Mouse (Mus musculus): ENCODE measurements around the gene Hoxc10. TPM values are rescaled to one million over a fixed set of nuclear protein-coding genes. Genes with fewer than 3 reads are reported as not detected.

Hoxc10 gene
- polyA plus RNA-seq, 1 experiment from 2014 or later: not detected

- ATAC-seq: 0 out of 2 replicates have a peak, but pooled peaks have one; percentile 38
- Histone ChIP-seq H3K36me3 (ENCODE audit: control insufficient read depth, insufficient read depth) (no peaks in the 10 kb centered on the region), H3K4me3 (replicated peaks; ENCODE audit: low read length) (peak overlapping the region; percentile 19), H3K27me3 (replicated peaks; ENCODE audit: control insufficient read depth, insufficient read depth, low read length) (peaks cover 95% of the 10 kb centered on the region), H3K27ac (ENCODE audit: low read length) (no peak overlapping the region), H3K4me1 (replicated peaks; ENCODE audit: control insufficient read depth, insufficient read depth, low read length) (no peaks in the 10 kb centered on the region; the same call in 1 of the 2 replicates), H3K4me2 (ENCODE audit: low read length) (peak overlapping the region; percentile 28; the same call in 1 of the 2 replicates), H3K9me3 (ENCODE audit: control insufficient read depth, low read length) (no peaks in the 10 kb centered on the region), H3K9ac (replicated peaks; ENCODE audit: low read depth, low read length) (no peak overlapping the region)
- 3% methylated on average over 29 of the region's 30 CpGs for WGBS
Observed at GRCm38 (mm10) chr15:102965892-102966775, 462 bp upstream of the Hoxc10 start.

DNA sequence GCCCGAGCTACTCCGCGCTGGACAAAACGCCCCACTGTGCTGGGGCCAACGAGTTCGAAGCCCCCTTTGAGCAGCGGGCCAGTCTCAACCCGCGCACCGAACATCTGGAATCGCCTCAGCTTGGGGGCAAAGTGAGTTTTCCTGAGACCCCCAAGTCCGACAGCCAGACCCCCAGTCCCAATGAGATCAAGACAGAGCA is 615 bp downstream of the Hoxc10 start, which contains the start of gene Hoxc5:
Gene Hoxc5 (plus strand): TSS at position 132 of the 199 bp plus-strand sequence.
- Histone ChIP-seq H3K4me2 (ENCODE audit: low read length) (peak within 1 kb of the TSS; percentile 28; the same call in 1 of the 2 replicates), H3K36me3 (ENCODE audit: control insufficient read depth, insufficient read depth) (no peaks in the 10 kb centered on the region), H3K9me3 (ENCODE audit: control insufficient read depth, low read length) (no peaks in the 10 kb centered on the region), H3K27ac (ENCODE audit: low read length) (no peak within 1 kb of the TSS), H3K9ac (replicated peaks; ENCODE audit: low read depth, low read length) (no peak within 1 kb of the TSS), H3K4me1 (replicated peaks; ENCODE audit: control insufficient read depth, insufficient read depth, low read length) (no peaks in the 10 kb centered on the region; the same call in 1 of the 2 replicates), H3K4me3 (replicated peaks; ENCODE audit: low read length) (peak within 1 kb of the TSS; percentile 19), H3K27me3 (replicated peaks; ENCODE audit: control insufficient read depth, insufficient read depth, low read length) (peaks cover 95% of the 10 kb centered on the region)
- no peak for ATAC-seq
- 2% methylated on average over 12 of the region's 12 CpGs for WGBS

GRCm38 (mm10) chr15:102967511-102968397 is 1.2 kb downstream of the Hoxc10 start:
- no peaks in the 10 kb centered on the region for H3K36me3 ChIP-seq (ENCODE audit: control insufficient read depth, insufficient read depth)
- no peak overlapping the region for H3K9ac ChIP-seq (replicated peaks; ENCODE audit: low read depth, low read length)
- no peak overlapping the region for H3K27ac ChIP-seq (ENCODE audit: low read length)
- no peak overlapping the region for H3K4me3 ChIP-seq (replicated peaks; ENCODE audit: low read length)
- 2% methylated on average over 34 of the region's 34 CpGs for WGBS
- peaks cover 95% of the 10 kb centered on the region for H3K27me3 ChIP-seq (replicated peaks; ENCODE audit: control insufficient read depth, insufficient read depth, low read length)
- no peak overlapping the region for H3K4me2 ChIP-seq (ENCODE audit: low read length)
- ATAC-seq: no peak
- no peaks in the 10 kb centered on the region; the same call in 1 of the 2 replicates for H3K4me1 ChIP-seq (replicated peaks; ENCODE audit: control insufficient read depth, insufficient read depth, low read length)
- H3K9me3 ChIP-seq (ENCODE audit: control insufficient read depth, low read length): no peaks in the 10 kb centered on the region

DNA sequence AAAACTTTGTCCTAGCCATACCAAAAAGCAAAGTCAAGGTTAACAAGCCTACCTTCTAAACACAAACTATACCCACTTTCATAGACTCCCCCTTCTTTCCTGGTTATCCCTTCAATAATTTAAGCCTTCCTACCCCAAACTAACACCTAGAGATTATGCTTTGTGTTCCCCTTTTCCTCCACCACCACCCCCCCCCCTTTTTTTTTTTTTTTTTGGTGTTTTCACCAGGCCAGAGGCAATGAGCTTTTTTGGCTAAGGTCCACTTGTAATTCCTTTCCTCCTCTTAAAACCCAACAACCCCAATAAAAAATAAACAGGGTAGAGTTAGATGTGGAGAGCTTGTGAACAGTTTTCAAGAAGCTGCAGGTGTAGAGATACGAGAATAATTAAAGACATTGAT is 2.7 kb downstream of the Hoxc10 start:
- Histone ChIP-seq H3K27ac (ENCODE audit: low read length) (no peak overlapping the region), H3K4me2 (ENCODE audit: low read length) (no peak overlapping the region), H3K36me3 (ENCODE audit: control insufficient read depth, insufficient read depth) (no peaks in the 10 kb centered on the region), H3K9ac (replicated peaks; ENCODE audit: low read depth, low read length) (no peak overlapping the region), H3K27me3 (replicated peaks; ENCODE audit: control insufficient read depth, insufficient read depth, low read length) (peaks cover 96% of the 10 kb centered on the region), H3K4me1 (replicated peaks; ENCODE audit: control insufficient read depth, insufficient read depth, low read length) (no peaks in the 10 kb centered on the region; the same call in 1 of the 2 replicates), H3K4me3 (replicated peaks; ENCODE audit: low read length) (no peak overlapping the region), H3K9me3 (ENCODE audit: control insufficient read depth, low read length) (no peaks in the 10 kb centered on the region)
- WGBS: 25% methylated on average over 1 of the region's 1 CpGs
- no peak for ATAC-seq

DNA sequence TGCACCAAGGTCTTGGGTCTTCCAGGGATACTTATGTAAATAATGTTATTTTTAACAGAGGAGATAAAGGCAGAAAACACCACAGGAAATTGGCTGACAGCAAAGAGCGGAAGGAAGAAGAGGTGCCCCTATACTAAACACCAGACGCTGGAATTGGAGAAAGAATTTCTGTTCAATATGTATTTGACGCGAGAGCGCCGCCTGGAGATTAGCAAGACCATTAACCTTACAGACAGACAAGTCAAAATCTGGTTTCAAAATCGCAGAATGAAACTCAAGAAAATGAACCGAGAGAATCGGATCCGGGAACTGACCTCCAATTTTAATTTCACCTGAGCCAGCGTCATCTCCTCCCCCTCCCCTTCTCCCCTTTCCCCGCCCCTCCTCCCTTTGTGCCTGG is 4.1 kb downstream of the Hoxc10 start:
- ATAC-seq: no peak
- 1% methylated on average over 12 of the region's 12 CpGs for WGBS

DNA sequence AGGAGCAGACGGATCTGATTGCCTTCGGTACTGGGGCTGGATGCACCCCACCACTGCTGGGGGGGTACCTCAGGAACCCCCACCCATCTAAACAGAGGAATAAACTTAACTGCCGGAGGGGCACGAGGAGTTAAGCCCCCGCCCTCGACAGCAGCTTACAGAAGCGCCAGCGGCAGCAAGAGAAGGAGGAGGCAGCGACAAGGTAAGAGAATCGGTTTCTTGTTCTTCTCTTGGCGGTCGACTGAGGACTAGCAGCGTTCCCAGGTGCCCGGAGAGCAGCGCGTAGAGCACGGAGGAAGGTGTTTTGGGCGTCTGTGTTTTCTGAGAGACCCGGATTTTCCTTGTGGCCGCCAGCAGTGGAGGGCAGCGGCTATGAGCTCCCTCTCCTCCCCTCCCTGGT is 5.7 kb downstream of the Hoxc10 start:
- Histone ChIP-seq H3K27ac (ENCODE audit: low read length) (no peak overlapping the region), H3K9ac (replicated peaks; ENCODE audit: low read depth, low read length) (no peak overlapping the region)
- WGBS: under 1% methylated on average over 21 of the region's 21 CpGs

More for the DNA sequence above, 4.1 kb downstream of the Hoxc10 start:
- no peak overlapping the region for H3K4me2 ChIP-seq (ENCODE audit: low read length)
- no peak overlapping the region for H3K27ac ChIP-seq (ENCODE audit: low read length)
- no peaks in the 10 kb centered on the region for H3K9me3 ChIP-seq (ENCODE audit: control insufficient read depth, low read length)
- no peaks in the 10 kb centered on the region; the same call in 1 of the 2 replicates for H3K4me1 ChIP-seq (replicated peaks; ENCODE audit: control insufficient read depth, insufficient read depth, low read length)
- no peaks in the 10 kb centered on the region for H3K36me3 ChIP-seq (ENCODE audit: control insufficient read depth, insufficient read depth)
- no peak overlapping the region for H3K4me3 ChIP-seq (replicated peaks; ENCODE audit: low read length)
- no peak overlapping the region for H3K9ac ChIP-seq (replicated peaks; ENCODE audit: low read depth, low read length)
- H3K27me3 ChIP-seq (replicated peaks; ENCODE audit: control insufficient read depth, insufficient read depth, low read length): peaks cover 94% of the 10 kb centered on the region

GRCm38 (mm10) chr15:102972753-102973152 is 6.2 kb downstream of the Hoxc10 start:
- no peak for ATAC-seq
- H3K9me3 ChIP-seq (ENCODE audit: control insufficient read depth, low read length): no peaks in the 10 kb centered on the region
- H3K4me2 ChIP-seq (ENCODE audit: low read length): no peak overlapping the region
- H3K36me3 ChIP-seq (ENCODE audit: control insufficient read depth, insufficient read depth): no peaks in the 10 kb centered on the region
- no peak overlapping the region for H3K9ac ChIP-seq (replicated peaks; ENCODE audit: low read depth, low read length)
- no peak overlapping the region for H3K4me3 ChIP-seq (replicated peaks; ENCODE audit: low read length)
- H3K27me3 ChIP-seq (replicated peaks; ENCODE audit: control insufficient read depth, insufficient read depth, low read length): peaks cover 88% of the 10 kb centered on the region
- WGBS: 1% methylated on average over 6 of the region's 6 CpGs
- H3K4me1 ChIP-seq (replicated peaks; ENCODE audit: control insufficient read depth, insufficient read depth, low read length): no peaks in the 10 kb centered on the region
- no peak overlapping the region for H3K27ac ChIP-seq (ENCODE audit: low read length)

More for the DNA sequence above, 5.7 kb downstream of the Hoxc10 start:
- no peak for ATAC-seq
- H3K4me2 ChIP-seq (ENCODE audit: low read length): no peak overlapping the region
- H3K9me3 ChIP-seq (ENCODE audit: control insufficient read depth, low read length): no peaks in the 10 kb centered on the region
- peaks cover 88% of the 10 kb centered on the region for H3K27me3 ChIP-seq (replicated peaks; ENCODE audit: control insufficient read depth, insufficient read depth, low read length)
- no peaks in the 10 kb centered on the region for H3K4me1 ChIP-seq (replicated peaks; ENCODE audit: control insufficient read depth, insufficient read depth, low read length)
- H3K36me3 ChIP-seq (ENCODE audit: control insufficient read depth, insufficient read depth): no peaks in the 10 kb centered on the region
- H3K4me3 ChIP-seq (replicated peaks; ENCODE audit: low read length): no peak overlapping the region

- Histone ChIP-seq H3K27ac (ENCODE audit: low read length) (no peak overlapping the region), H3K27me3 (replicated peaks; ENCODE audit: control insufficient read depth, insufficient read depth, low read length) (peaks cover 90% of the 10 kb centered on the region), H3K9me3 (ENCODE audit: control insufficient read depth, low read length) (no peaks in the 10 kb centered on the region), H3K9ac (replicated peaks; ENCODE audit: low read depth, low read length) (no peak overlapping the region), H3K4me1 (replicated peaks; ENCODE audit: control insufficient read depth, insufficient read depth, low read length) (no peaks in the 10 kb centered on the region), H3K4me2 (ENCODE audit: low read length) (no peak overlapping the region), H3K4me3 (replicated peaks; ENCODE audit: low read length) (no peak overlapping the region), H3K36me3 (ENCODE audit: control insufficient read depth, insufficient read depth) (no peaks in the 10 kb centered on the region)
- 5% methylated on average over 7 of the region's 7 CpGs for WGBS
- ATAC-seq: no peak
Observed at GRCm38 (mm10) chr15:102975034-102975433, 8.4 kb downstream of the Hoxc10 start.

GRCm38 (mm10) chr15:102975688-102976111 is 9.1 kb downstream of the Hoxc10 start:
- WGBS: under 1% methylated on average over 21 of the region's 21 CpGs
- peaks cover 90% of the 10 kb centered on the region for H3K27me3 ChIP-seq (replicated peaks; ENCODE audit: control insufficient read depth, insufficient read depth, low read length)
- H3K9ac ChIP-seq (replicated peaks; ENCODE audit: low read depth, low read length): no peak overlapping the region
- no peak overlapping the region for H3K27ac ChIP-seq (ENCODE audit: low read length)
- no peaks in the 10 kb centered on the region for H3K9me3 ChIP-seq (ENCODE audit: control insufficient read depth, low read length)
- ATAC-seq: no peak
- H3K36me3 ChIP-seq (ENCODE audit: control insufficient read depth, insufficient read depth): no peaks in the 10 kb centered on the region
- no peak overlapping the region for H3K4me3 ChIP-seq (replicated peaks; ENCODE audit: low read length)
- H3K4me2 ChIP-seq (ENCODE audit: low read length): no peak overlapping the region
- no peaks in the 10 kb centered on the region for H3K4me1 ChIP-seq (replicated peaks; ENCODE audit: control insufficient read depth, insufficient read depth, low read length)

Data from forebrain, embryonic 16.5 days (tissue).